Mouse (Mus musculus) adrenal gland, adult 18-20 months (tissue): ENCODE measurements around the gene Fam240a. TPM values are rescaled to one million over a fixed set of nuclear protein-coding genes. Genes with fewer than 3 reads are reported as not detected.
A peak's percentile ranks its signal among the peaks of the same experiment; 100 is the strongest.

Source experiments
- DNase-seq, 2 experiments: peaks; one replicate each; pipeline ENCODE4 v3.0.0; 2021 to 2022; ENCODE audit warnings: low spot score in 2 of 2
- long read RNA-seq, 2 experiments: library from polyadenylated mRNA; stranded (forward); transcript quantifications; one replicate each; pipeline ENCODE4 v2.0.0; 2021
- total RNA-seq, 2 experiments: library from RNA; stranded (reverse); gene quantifications; 1 replicate in 1 of 2; 2 replicates in 1 of 2; pipeline ENCODE4 v1.2.3; 2021

The Fam240a gene
- total RNA-seq = not detected
- long read RNA-seq, experiment 1 = 0 reads
- long read RNA-seq, experiment 2 = 0 reads

GRCm38 (mm10) chr9:110916786-110917185 is at the start of gene Fam240a:
Gene Fam240a, minus strand, starts transcription at chr9:110916861.
- DNase-seq = no peak

DNA sequence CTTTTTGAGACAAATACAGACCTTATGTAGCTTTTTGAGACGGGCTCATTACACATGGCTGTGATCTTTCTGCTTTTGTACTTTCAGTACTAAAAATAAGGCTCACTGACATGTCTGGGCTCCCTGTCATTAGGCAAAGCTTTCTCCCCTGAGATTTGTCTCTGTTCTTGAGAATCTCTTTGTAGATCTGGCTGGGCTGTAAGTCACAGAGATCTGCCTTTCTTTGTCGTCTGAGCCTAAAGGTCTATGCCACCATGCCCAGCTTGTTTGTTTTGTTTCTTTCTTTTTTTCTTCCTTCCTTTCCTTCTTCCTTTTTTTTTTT is 49.2 kb upstream of the Fam240a start:
- no peak for DNase-seq

DNA sequence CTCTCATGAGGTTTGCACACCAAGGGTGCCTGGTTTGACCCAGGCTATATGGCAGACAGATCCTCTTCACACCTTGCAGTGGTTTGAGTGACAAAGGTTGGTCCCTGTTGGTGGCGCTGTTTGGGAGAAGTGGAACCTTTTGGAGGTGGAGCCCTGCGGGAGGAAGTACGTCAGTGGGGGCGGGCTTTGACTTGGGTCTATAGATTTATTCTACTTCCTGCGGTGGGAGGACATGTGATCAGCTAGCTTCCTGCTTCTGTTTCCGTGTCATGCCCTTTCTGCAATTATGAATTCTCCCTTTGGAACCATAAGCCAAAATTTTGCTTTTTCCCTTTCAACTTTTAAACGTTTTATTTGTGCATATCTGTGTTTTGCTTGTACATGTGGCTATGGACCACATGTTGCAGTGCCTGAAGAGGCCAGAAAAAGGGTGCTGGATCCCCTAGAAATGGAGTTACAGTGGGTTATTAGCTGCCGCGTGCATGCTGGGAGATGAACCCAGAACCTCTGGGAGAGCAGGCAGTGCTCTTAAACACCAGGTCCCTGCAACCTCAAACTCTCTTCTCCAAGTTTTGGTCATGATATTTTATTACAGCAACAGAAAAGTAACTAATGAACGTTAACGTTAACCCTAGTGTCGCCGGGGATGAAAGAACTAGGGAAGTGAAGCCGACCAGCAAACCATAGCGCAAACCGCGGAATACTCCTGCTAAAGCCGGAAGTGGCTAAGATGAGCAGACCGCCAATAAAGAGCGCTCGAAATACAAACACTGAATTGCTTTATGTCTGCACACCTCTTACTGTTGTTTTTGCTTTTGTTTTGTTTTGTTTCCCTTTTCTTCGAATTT is 48.6 kb upstream of the Fam240a start:
- DNase-seq = no peak

GRCm38 (mm10) chr9:110963566-110964115 is 47.0 kb upstream of the Fam240a start:
- no peak for DNase-seq

- no peak for DNase-seq
These were observed 44.7 kb upstream of the Fam240a start for GRCm38 (mm10) chr9:110961386-110961785.

- no peak for DNase-seq
These were observed 43.8 kb upstream of the Fam240a start for GRCm38 (mm10) chr9:110960230-110961149.

DNA sequence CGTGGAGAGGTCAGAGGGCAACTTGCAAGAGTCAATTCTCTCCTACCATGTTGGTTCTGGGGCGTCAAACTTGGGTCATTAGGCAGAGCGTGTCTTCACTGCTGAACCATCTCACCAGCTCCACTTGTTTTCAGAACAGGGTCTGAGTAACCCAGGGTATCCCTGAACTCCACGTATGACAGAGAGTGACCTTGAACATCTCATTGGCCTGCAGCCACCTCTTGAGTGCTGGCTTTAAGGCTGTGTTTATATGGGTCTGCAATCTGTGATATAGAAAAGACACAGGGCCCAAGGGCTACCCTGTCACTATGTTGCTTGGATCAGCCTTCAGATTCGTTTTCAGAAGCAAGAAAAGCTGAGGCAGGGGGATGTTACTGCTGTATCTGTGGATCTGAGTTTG is 43.0 kb upstream of the Fam240a start:
- no peak for DNase-seq

DNA sequence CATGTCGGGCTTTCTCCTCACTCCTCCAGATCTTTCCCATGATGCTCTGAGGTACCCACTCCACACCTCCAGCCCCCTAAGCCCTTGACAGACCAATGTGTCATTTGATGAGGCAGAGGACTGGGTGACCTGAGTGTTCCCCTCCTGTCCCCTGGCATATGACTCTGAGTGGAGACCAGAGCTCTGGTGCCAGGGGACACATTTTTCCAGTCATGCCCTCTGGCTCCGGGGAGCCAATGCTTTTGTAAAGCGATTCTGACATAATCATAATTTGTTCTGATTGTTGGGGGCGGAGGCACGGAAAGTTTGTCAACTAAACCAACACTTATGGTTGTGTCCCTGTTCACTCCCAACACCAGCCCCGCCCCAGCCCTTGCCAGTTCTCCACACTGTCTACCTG is 39.3 kb upstream of the Fam240a start:
- DNase-seq = no peak

DNA sequence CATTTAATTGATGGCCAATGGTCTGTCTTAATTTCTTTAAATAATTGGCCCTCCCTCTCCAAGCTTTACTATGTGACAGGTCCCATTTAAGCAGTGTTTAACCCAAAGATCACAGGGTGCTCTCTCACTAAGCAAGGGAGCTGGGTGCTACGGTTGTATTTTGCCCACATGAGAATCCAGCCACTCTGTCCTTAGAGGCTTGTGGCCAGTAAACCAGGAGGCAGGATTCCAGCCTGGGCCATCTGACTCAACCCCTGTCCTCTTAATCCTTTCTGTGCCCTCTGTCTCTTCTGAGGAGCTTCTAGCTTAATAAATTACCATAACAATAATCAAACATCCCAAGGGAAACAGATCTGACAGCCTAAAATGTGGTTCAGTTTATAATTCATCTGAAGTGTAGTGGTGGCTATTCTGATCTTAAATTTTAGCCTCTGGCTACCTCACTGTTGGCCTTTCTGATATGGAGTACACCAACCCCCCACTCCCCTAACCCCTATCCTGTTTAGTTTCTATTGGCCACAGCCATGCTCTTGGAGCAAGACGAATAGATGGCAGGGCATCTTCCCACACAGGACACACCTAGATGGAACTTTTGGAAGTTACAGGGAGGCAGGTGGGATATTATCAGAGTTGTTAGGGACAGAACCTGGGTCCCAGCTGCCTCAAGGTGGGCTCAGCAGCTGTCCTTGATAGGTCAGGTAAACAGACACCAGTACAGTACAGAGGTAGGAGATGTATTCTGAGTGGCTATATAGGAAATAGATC is 38.2 kb upstream of the Fam240a start:
- no peak for DNase-seq

GRCm38 (mm10) chr9:110953550-110954461 is 37.1 kb upstream of the Fam240a start:
- DNase-seq = peak; percentile 68 to 72

DNA sequence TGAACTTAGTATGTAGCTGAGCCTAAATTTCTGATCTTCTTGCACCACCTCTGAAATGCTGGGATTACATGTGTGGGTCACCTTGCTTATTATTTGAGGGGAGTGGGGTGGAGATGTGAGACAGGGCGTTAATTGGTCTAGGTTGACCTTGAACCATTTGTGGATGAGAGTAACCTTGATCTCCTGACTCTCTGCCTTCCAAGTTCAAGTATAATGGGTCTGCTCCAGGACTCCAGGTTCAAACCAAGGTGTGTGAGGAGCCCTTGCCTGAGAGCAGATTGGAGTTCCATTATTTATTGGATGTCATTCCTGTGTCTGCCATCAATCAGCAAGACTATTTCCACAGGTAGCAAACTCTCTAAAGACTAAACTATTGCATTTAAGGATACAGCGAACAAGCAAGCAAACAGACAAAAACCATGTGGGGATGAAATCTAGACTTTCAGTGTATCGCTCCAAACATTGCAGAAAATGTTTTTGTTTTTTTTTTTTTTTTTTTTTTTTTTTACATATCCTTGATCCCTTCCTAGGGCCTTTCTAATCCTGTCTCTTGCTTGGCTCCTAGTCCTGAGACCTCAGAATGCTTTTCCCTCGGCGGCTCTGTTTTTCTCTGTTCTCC is 36.4 kb upstream of the Fam240a start:
- no peak for DNase-seq

DNA sequence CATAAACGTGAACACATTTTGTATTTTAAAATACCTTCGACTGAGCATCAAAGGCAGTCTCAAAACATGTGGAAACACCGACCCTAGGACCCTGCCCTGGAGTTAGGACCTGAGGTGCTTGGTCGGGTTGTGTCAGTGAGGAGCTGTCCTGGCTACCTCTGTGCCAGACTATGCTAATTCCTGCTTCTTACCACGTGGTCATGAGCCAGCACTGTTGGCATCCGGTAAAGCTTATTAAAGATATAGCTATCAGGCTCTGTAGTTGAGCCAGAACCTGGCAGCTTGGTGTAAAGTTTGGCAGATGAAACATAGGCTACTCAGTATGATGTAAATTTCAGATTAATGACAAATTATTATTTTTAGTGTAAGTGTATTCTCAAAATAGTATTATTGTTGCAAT is 35.7 kb upstream of the Fam240a start:
- DNase-seq = no peak

- no peak for DNase-seq
These were observed 35.2 kb upstream of the Fam240a start for GRCm38 (mm10) chr9:110951866-110952265.

DNA sequence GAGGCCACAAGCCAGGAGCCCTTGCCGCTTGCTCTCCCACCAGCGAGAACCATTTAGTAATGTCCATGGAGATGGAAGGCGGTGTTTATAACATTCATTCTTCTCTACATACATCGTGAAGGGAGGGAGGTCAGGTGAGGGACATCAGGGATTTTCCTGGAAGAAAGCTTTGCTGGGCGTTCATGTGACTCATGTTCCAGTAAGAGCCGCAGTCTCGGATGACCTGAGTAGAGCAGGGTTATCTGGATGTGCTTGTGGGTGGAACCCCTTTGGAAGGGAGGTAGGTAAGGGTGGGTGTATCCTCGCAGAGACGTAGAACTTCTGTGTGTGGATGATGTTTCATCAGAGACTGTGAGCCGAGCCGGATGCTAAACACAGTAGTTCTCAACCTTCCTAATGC is 34.7 kb upstream of the Fam240a start, which contains the start of gene Lrrc2:
Gene Lrrc2, plus strand, starts transcription at position 149 of the 400 bp plus-strand sequence.
- no peak for DNase-seq

DNA sequence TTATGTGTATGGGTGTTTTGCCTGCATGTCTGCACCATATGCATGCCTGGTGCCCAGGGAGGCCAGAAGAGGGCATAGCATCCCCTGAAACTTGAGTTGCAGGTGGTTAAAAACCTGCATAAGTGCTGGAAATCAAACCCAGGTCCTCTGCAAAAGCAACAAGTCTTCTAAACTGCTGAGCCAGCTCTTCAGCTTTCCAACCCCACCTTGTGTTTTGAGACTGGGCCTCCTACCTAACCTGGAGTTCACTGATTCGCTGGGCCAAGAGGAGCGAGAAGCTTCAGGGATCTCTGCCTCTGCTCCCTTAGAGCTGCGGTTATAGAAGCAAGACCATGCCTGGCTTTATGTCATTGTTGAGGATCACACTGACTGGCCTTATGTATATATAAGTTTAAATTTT is 33.4 kb upstream of the Fam240a start:
- no peak for DNase-seq

GRCm38 (mm10) chr9:110948813-110949310 is 32.2 kb upstream of the Fam240a start:
- no peak for DNase-seq

DNA sequence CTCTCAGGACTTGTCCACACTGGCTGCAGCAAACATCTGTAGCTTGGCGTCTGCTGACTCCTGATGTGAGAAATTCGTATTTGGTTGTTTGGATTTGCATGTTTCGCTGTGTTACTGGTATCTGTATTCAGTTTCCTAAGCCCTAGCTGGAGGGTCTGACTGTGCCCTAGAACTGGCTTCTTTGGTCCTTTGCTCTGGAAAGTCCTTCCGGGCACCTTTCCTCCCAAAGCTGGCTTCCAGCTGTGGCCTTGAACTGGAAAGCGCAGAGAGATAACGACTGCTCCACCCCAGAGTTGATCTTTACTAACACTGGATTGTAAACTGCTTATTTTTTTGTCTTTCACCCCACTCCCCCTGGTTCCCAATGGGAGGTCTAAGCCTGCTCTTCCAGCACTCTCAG is 31.2 kb upstream of the Fam240a start:
- no peak for DNase-seq

DNA sequence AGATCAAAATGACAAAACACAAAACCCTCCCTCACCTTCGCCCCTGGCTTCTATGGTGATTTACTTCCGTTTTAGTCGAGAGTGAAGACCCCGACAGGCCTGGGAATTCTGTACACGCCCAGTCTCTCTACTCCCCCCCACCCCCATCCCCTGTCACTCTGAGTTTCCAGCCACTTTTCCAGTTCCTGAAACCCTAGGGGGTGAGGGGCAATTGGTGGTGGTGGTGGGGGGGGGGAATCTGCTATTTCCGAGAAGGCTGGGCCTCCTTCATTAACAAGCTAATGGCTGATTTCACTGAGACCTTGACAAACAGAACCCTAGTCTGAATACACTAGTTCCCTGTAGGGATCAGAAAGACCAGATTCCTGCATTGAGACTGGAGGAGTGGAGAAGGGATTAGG is 30.6 kb upstream of the Fam240a start:
- DNase-seq = no peak

DNA sequence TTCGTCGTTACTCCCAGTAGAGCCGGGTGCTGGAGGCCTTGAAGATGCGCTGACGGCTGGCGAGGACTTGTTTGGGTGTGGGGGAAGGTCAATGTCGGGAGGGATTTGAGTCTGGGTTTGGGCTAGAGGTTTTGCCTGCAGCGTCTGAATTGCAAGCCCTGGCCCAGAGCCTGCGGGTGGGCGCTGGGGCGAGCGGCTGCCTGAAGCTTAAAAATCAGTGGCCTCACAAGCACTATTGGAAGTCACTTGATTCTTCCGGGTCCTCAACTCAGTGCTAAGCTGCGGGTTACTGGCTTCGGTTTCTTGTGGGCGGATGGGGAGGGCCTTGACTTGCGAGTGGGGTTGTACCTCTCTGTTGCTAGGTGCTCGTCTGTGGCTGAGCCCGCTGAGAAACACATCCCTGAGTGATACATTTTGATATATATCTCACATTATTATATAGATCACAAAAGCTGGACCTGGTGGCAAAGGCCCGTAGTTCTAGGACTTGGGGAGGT is 29.9 kb upstream of the Fam240a start:
- DNase-seq = no peak
